Mouse (Mus musculus) spleen, postnatal 4 days (tissue): ENCODE results near the gene Ccdc57.
"Not testable (repeated sequence)": the region's sequence is repeated elsewhere in the genome, so short reads cannot be mapped to it uniquely, and the experiment has no call there.

Source experiments
- DNase-seq, 2 experiments: peaks; one replicate each; pipeline ENCODE4 v3.0.0; 2022; ENCODE audit warnings: low spot score in 2 of 2

Gene Ccdc57

DNA sequence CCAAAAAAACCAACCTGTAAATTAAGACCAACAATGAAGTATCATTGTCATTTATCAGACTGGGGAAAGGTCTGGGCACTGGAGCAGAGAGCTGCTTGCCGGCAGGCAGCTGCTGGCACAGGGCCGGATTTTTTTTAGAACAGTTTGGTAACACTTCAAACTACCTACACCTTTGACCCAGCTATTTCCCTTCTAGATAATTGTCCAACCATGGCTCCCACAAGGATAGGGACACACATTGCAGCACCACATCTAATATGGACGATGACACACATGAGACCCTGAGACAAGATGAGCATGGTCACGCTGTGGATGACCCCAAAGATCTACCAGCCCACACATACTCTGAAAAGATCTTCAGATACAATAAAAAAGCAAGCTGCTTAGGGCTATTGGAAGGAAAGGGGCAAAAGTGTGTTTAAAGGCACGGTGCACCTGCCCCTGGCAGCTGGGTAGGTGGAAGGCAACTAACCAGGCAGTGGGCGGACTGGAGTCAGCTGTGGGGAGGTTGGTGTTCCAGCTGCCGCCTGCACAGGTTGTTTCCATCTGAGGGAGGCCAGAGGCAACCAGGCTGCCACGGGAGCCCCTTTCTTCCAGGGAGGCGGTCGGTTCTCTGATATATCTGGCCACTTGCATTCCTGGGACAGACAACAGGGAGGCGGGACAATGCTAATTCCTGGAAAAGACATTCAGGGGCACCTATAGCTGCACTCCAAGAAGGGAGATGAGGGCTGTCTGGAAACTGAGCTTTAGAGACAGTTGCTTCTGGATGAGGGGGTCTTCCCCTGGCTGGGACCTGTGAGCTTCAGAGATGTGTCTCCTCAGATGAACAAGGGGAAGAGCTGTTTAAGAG is 80.4 kb downstream of the Ccdc57 start:
- DNase-seq: no peak

DNA sequence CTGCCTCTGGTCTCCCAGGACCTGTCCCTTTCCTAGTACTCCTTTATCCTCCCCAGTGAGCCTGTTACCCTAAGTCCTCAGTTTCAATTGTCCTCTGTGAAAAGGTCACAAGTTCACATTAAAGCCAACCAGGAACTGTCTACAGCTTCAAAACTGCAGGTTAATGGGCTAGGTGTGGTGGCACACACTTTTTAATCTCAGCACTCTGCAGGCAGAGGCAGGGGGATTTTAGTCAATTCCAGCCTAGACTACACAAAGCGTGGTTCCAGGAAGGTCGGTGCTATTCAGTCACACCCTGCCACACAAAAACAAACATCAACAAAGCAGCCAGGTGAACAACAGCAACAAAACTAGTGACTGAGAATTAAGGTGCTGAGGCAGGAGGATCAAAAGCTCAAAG is 81.1 kb downstream of the Ccdc57 start:
- no peak for DNase-seq

DNA sequence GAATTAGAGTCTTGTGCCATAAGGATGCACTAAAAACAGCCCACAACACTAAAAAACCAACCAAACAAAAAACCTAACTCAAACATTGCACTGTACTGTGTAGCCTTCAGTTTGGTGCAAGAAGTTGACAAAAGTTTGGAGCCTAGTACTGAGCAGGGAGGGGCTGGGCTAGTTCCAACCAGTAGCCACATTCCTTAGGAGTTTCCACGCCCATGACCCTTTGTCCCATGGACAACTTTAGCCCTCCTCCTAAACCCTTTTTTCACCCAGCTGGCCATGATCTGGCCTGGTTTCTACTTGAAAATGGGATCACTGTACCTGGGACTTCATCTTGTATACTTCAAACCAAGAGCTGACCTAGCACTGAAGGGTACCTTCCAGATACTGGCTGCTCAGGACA is 81.5 kb downstream of the Ccdc57 start:
- DNase-seq: no peak

DNA sequence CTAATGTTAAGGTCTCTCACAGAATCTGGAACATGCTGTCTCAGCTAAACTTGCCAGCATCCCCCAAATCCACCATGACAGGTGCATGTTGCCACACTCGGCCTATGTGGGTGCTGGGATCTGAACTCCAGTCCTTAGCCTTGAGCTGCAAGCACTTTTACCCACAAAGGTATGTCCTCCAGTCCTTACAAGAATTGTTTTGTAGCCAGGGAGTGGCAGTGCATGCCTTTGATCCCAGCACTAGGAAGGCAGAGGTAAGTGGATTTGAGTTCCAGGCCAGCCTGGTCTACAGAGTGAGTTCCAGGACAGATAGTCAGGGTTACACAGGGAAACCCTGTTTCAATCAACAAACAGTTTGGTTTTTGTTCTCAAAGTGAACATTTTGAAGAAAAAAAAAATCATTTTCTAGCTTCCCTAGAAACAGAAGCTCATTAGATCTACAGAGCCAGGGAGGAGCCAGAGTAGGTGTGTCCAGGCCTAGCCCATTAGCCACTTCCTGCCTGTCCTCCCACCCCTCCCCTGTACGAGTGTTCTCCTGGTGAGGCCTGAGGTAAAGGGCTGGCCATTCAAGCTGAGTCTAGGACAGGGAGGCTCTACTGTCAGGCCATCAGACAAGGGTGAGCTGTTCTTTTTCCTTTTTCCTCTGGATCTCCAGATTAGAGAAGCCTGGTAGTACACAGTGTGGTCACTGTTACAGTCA is 82.2 kb downstream of the Ccdc57 start:
- DNase-seq: peak in 1 of 2 experiments; percentile 27

DNA sequence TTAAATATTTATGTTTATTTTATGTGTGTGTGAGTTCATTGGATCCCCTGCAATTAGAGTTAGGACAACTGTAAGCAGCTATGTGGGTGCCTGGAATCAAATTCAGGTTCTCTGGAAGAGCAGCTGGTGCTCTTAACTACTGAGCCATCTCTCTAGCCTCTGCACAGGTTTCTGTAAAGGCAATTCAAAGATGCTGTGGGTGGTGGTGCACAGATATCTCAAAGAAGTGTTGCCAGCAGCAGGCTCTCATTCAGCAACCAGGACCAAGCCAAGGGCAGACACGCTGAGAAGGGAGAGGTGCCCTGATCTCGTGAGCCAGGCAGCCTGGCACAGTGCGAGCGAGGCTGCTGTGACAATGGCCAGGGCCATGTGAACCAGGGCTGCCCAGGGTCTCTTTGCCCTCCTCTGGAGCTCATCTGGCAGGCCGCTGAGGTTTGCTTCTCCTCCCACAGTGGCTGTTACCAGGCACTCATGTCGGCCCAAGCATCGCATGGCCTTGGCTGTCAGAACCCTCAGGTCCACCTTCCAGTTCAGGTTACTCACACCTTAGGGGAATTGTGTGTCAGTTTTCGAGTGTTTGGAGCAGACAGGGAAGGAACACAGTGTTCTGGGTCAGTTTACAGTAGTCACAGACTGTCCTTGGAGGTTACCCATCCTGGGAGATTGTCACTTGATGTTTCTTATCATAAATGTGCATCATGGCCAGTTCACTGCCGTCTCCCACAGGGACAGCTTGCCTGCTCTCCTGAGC is 85.8 kb downstream of the Ccdc57 start:
- no peak for DNase-seq

DNA sequence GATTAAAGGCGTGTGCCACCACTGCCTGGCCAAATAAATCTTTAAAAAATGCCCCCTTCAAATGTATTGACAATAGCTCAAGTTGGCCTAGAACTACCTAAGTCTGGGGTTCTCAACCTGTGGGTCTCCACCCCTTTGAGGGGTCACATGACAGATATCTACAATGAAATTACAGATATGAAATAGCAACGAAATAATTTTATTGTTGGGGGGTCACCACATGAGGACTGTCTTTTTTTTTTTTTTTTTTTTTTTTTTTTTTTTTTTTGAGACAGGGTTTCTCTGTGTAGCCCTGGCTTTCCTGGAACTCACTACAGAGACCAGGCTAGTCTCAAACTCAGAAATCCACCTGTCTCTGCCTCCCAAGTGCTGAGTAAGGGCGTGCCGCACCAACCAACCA is 88.3 kb downstream of the Ccdc57 start:
- DNase-seq: no peak

DNA sequence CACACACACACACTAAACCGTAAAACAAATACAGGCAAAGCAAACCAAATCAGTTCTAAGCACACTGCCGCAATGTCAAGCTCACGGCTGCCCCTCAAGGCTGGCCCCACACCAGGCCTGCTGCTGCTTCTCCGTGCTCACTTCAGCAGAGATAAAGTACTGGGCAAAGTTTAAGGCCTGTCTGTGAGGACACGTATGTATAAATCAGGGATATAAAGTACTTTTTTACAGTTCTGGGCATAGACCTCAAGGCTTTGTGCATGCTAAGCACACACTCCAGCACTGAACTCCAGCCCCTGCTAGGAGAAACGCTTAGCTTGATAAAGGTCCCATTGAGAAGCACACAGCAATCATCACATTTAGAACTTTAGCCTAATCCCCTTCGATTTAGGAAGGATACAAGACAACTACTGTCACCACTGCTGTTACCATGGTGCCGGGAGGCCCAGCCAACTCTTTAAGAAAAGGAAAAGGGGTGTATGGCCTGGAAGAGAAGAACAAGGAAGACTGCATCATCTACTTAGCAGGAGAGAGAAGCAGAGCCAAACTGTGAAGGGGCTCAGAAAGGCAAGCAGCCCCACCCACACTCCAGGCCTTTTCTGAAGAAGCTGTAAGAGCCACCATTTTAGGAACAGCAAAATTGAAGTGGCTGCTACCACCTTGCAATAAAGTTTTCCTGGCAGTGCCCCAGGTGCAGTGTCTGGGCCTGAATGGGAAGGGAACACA is 99.0 kb downstream of the Ccdc57 start:
- DNase-seq: no peak

DNA sequence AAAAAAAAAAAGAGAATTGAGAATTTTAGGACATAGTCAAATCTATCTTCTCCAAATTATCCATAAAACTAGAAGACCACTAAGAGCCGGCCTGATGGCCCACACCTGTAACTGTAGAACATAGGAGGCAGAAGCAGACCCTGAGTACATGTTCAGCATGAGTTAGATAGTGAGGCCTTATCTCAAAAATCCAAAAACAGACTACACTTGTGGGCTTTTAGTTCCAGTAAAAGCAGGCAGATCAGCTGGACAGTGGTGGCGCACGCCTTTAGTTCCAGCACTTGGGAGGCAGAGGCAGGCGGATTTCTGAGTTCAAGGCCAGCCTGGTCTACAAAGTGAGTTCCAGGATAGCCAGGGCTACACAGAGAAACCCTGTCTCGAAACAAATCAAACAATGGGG is 99.7 kb downstream of the Ccdc57 start:
- DNase-seq: not testable (repeated sequence)

DNA sequence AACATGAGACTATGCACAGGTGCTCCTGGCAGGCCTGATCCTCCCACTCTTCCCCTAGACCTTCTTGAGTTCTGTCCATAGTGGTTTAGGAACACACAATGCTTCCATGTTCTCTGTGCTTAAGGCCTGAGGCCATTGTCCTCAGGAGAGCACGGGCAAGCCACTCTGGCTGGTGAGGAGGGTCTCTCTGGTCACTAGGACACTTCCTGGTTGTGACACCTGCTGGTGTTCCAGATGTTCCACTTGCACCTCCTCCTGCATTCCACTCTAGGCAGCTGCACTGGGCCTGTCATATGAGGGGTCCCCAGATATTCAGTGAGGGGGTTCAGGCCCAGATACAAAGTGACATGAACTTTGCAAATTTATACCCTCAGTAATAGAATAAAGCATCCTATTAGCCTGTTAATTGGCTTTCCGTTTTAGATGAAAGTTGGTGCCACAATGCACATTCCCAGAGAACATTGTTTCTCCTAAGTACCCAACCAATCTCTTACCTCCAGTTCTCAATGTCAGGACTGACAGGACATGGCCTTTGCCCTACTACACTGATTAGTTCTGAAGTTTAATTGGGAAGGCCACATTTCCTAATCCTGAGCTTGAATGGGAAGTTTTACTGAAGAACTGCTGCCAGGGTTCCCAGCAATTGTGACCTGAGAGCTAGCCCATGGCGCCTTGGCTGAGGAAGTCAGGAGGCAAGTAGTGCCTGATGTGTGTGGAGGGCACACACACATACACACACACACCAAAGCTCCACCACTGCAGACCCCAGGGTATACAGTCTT is 100.8 kb downstream of the Ccdc57 start:
- peak in 1 of 2 experiments; percentile 53 for DNase-seq

DNA sequence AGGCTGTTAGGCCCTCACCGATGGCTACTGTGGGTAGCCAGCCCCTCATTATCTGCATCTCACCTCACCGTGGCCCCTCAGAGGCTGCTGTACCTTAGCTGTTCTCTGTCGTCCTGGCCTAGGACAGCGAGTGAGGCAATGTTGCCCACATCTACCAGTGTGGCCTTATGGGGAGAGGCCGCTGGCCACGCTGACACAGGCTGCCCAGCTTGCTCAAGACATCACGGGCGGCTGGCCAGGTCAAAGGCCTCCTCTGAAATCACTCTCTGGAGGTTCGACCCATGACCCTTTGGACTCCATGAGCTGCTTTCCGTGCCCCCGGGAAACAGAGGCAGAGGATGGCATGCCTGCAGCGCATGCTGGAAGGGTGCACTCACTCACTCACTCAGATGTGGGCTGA is 102.0 kb downstream of the Ccdc57 start:
- DNase-seq: peak in 1 of 2 experiments; percentile 56

DNA sequence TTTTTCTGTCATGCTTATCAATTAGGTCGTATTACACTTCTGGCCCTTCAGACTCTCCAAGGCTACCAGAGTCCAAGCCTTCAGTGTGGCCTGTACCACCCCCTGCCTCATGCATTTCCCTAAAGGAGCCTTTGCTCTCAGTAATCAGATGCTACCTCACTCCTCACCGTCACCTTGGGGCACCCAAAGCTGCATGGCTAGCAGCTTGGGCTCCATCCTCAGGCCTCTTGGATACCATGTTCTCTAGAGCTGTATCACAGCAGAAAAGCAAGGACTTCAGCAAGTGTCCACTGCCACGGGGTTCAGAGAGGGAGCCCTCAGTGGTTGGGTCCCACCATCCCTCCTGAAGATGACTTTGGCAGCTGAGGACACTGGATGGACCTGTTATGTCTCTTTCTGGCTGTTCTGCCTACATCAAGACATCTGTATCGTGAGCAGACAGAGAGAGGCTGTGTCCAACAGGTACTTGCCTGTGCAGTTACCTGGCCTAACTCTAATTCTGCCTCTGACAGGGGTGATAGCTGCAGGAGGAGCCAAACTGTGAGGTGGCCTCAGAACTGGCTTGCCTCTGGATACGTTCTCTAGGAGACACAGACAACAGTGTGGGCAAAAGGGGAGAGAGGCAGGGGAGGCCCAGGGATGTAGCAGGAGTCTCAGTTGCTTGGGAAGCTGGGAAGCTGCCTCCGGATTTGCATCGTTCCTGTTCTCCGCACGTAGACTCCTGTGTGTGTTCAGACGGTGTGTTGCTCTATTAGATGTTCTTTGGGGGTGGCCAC is 102.7 kb downstream of the Ccdc57 start:
- peak in 1 of 2 experiments; percentile 52 for DNase-seq

DNA sequence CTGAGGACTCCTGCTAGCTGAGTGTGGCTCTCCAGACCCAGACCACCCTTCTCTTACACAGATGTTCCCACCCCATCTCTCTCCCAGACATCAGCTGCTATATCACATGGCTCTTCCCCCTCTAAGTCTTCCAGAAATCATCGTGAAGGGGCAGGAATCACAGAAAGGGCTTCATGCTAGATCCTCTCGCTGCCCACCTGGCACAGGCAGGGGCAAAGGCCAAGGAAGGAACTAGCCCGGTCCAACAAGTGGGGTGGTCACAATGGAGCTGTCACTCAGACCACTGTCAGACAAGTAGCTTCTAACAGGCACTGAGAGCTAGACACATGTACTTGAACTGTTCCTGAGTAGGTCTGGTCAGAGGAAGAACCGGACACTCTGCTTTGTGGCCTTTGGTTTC is 104.3 kb downstream of the Ccdc57 start:
- peak in 1 of 2 experiments; percentile 60 for DNase-seq

DNA sequence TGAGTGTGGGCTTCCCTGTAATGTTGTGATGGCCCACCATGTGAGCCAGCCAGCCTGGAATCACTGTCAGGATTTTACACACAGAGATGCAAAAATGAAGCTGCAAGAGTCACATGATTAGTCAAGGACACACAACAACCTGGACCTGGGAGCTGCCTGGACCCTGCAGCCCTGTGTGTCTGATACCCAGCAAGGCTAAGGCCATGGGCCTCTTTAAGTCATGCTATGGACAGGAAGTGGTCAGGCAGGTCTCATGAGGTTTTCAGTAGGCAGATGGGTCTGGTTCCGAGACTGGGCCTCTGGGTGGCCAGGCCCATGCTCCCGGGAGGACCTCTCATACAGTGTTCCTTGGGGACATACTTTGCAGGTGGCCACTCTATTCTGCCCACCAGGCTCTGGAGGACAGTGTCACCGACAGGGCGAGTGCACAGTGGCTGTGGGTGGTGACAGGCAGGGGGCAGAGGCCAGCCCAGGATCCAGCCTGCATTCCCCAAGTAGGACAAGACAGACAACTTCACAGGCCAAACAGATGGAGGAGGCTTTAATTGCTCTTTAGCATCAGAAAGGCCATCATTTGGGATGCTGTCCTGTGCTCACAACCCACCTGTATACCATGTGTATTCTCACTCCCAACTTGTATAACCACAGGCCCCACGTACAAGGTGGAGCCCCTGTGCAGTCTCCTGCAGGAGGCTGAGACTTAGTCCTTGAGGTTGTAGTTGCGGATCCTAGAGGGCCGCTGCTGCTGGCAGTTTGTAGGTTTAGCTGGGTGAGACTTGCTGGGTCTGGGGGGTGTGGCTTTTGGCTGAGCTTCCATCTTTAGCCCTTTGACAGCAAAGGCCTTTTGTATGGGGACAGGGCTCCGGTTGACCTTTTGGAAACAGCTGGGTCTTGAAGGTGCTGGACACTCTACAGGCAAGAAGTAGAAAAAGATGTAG is 106.4 kb downstream of the Ccdc57 start:
- DNase-seq: peak in 1 of 2 experiments; percentile 60

DNA sequence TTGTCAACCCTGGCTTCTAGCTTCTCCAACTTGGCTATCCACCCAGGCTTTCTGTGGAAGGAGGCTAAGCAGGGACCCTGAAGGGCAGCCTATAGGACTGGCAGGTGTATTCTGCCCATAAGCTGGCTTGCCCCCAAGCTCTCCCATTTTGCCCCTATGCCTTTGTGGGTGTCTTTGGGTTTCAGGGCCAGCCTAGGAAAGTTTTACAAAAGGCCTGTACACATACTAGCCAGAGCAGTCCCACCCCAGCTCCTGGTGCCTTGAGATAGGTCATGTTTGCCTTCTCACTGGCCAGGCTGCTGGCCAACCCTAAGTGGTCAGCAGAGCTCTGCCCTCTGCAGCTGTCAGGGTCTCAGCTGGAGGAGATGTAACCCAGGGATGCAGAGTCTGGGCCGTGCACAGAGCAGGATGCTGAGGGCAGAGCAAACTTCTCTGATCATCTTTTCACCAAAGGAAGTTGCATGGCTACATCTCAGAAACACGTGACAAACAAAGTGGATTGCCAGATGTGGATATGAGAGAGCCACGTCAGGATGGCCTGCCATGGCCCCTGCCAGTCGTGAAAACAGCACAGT is 107.3 kb downstream of the Ccdc57 start:
- peak in 1 of 2 experiments; percentile 59 for DNase-seq

DNA sequence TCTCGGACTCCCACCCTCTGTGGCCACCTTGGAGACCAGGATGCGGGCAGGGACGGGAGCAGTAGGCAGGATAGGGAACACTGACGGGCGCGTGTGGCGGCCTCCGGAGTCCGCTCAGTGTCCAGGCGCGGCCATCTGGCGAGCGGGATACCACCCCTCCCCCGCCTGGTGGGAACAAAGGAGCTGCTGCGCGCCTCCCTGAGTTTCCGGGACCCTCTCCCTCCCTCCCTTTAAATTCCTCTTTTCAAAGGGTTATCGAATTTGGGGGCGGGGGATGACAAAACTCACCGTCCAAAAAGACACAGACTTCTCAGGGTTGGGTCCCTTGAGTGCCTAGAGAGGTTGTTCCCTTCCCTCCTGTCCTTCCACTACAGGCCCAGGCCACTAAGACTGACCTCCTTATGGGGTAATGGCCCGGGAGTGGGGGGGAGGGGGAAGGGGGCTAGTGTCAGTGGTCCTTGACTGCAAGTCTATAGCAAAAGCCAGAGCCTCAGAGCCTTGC is 107.8 kb downstream of the Ccdc57 start:
- DNase-seq: no peak

DNA sequence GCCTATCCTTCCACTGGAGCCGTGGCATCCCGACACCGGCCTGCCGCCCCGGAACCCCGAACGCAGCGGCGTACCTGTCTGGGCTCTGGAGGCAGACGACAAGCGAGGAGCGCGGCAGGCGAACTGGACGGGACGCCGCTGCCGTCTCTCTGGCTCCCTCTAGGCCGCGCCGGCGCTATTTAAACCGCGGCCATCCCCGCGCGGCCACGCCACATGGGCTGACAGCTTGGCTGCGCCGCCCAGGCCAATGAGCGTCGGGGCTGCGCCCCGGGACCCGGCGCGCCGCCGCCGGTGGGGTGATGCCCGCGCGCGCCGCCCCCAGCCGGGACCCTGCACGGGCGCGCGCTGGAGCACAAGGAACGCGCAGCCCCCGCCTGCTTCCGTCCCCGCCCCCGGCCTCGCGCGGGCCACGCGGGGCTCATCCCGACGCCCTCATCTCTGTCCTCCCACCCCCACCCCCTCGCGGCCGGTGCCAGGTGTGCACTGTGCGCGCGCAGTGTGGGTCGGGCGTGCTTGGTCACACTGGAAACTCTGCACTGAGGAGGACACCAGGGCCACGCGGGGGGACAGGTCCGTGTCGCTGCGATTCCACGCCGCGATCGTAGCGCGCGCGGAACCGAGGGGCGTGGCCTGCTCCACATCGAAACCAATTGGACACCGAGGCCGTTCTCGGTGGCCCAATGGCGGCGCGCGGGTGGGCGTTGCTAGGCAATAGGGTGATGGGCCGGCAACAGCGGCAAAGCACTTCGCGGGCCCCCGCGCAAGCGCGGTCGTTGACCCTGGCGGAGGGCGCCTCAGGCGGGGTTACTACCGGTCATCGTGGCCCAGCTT is 108.5 kb downstream of the Ccdc57 start, which contains the start of gene Fasn:
Gene Fasn, minus strand, starts transcription at position 592 of the 831 bp plus-strand sequence.
- DNase-seq: peak; percentile 91 to 95

DNA sequence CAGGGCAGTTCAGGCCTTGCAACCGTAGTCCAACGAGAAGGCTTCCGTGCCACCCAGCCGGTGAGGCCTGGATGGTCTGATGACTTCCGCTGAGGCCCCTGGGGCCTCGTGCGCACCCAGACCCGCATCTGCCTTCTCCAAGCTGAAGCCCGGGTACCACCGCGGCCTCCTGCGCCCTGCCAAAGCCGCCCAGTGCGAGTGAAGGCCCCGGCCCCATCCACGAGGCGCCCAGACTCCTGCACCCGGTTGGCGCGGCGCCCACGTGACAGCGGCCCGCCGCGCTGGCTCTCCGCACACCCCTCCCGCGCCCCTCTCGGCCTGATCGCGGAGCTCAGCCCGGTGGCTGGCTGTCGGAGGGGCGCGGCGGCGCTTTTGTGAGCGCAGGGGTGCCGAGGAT is 109.1 kb downstream of the Ccdc57 start:
- DNase-seq: peak in 1 of 2 experiments; percentile 54
